Mouse (Mus musculus) MEL (cell line): ENCODE measurements around the gene Ssx2ip. TPM values are rescaled to one million over a fixed set of nuclear protein-coding genes. Genes with fewer than 3 reads are reported as not detected.

Source experiments
- DNase-seq: peaks from one replicate; pipeline ENCODE4 v3.0.0; 2011; ENCODE audit warnings: low read depth, low spot score
- H3K27ac ChIP-seq: 2 replicates; pipeline ENCODE4 v1.5.1; 2012; ENCODE audit warnings: low read depth, mild to moderate bottlenecking, control low read depth, low read length, moderate library complexity; ENCODE audit not compliant: control insufficient read depth
- H3K27me3 ChIP-seq, 2 experiments: fragments of 150-350 bp in 1 of 2; sonication (generic) in 1 of 2; 2 replicates each; pipeline ENCODE4 v1.6.1; 2012; ENCODE audit warnings: low read length in 2 of 2, mild to moderate bottlenecking in 2 of 2, improper control_type of control experiment in 1 of 2, moderate library complexity in 1 of 2; ENCODE audit not compliant: insufficient read depth in 2 of 2, control insufficient read depth in 1 of 2
- H3K36me3 ChIP-seq, 2 experiments: 2 replicates each; pipeline ENCODE4 v1.6.1; 2012 to 2014; ENCODE audit warnings: low read length in 2 of 2, improper control_type of control experiment in 1 of 2, inconsistent platforms in 1 of 2, mild to moderate bottlenecking in 1 of 2; ENCODE audit not compliant: insufficient read depth in 2 of 2, control insufficient read depth in 1 of 2
- H3K4me1 ChIP-seq, 2 experiments: fragments of 150-350 bp in 1 of 2; sonication (generic) in 1 of 2; 2 replicates each; pipeline ENCODE4 v1.6.1; 2012; ENCODE audit warnings: low read length in 2 of 2, improper control_type of control experiment in 1 of 2, mild to moderate bottlenecking in 1 of 2; ENCODE audit not compliant: insufficient read depth in 2 of 2, control insufficient read depth in 1 of 2
- H3K4me3 ChIP-seq, 2 experiments: fragments of 150-350 bp in 1 of 2; sonication (generic) in 1 of 2; 2 replicates each; pipeline ENCODE4 v1.5.1; 2012; ENCODE audit warnings: low read depth in 2 of 2, low read length in 2 of 2, mild to moderate bottlenecking in 2 of 2, moderate library complexity in 2 of 2, control low read depth in 1 of 2, improper control_type of control experiment in 1 of 2; ENCODE audit not compliant: control insufficient read depth in 1 of 2, insufficient read depth in 1 of 2
- H3K79me2 ChIP-seq: 2 replicates; pipeline ENCODE4 v1.6.1; 2012; ENCODE audit warnings: mild to moderate bottlenecking, low read length, moderate library complexity; ENCODE audit not compliant: control insufficient read depth, poor library complexity, insufficient read depth
- H3K9ac ChIP-seq: 2 replicates; pipeline ENCODE4 v1.6.1; 2012; ENCODE audit warnings: low read depth, mild to moderate bottlenecking, control low read depth, low read length, moderate library complexity; ENCODE audit not compliant: control insufficient read depth, poor library complexity, severe bottlenecking
- H3K9me3 ChIP-seq: fragments of 150-350 bp; sonication (generic); replicated peaks from 2 replicates; pipeline ENCODE4 v1.6.1; 2012; ENCODE audit warnings: mild to moderate bottlenecking, low read length, improper control_type of control experiment, moderate library complexity; ENCODE audit not compliant: insufficient read depth
- CHD1 ChIP-seq: IDR thresholded peaks from 2 replicates; pipeline ENCODE4 v1.6.1; 2012; ENCODE audit warnings: low read depth, mild to moderate bottlenecking, inconsistent platforms, low read length, improper control_type of control experiment
- CTCF ChIP-seq, 3 experiments: IDR thresholded peaks in 2 of 3; conservative IDR thresholded peaks in 1 of 3; 2 replicates each; pipeline ENCODE4 v1.5.1; 2011 to 2012; ENCODE audit warnings: low read length in 3 of 3, low read depth in 2 of 3, mild to moderate bottlenecking in 2 of 3, improper control_type of control experiment in 1 of 3, inconsistent platforms in 1 of 3, mixed read lengths in 1 of 3, moderate library complexity in 1 of 3; ENCODE audit not compliant: control insufficient read depth in 1 of 3, insufficient read depth in 1 of 3, poor library complexity in 1 of 3, severe bottlenecking in 1 of 3
- ELF1 ChIP-seq: IDR thresholded peaks from 2 replicates; pipeline ENCODE4 v1.6.1; 2014; ENCODE audit warnings: low read depth, mild to moderate bottlenecking, inconsistent platforms, low read length, improper control_type of control experiment, moderate library complexity
- EP300 ChIP-seq, 2 experiments: IDR thresholded peaks; 2 replicates each; pipeline ENCODE4 v1.6.1; 2011; ENCODE audit warnings: improper control_type of control experiment in 2 of 2, low read length in 2 of 2, low read depth in 1 of 2, mild to moderate bottlenecking in 1 of 2
- ETS1 ChIP-seq: IDR thresholded peaks from 2 replicates; pipeline ENCODE4 v1.6.1; 2012; ENCODE audit warnings: low read depth, mild to moderate bottlenecking, inconsistent platforms, low read length, improper control_type of control experiment, moderate library complexity
- GATA1 ChIP-seq: IDR thresholded peaks from 2 replicates; pipeline ENCODE4 v1.6.1; 2011; ENCODE audit warnings: low read depth, low read length, improper control_type of control experiment
- JUND ChIP-seq: IDR thresholded peaks from 2 replicates; pipeline ENCODE4 v1.6.1; 2011; ENCODE audit warnings: low read depth, mild to moderate bottlenecking, improper control_type of control experiment, low read length
- KAT2A ChIP-seq: conservative IDR thresholded peaks from 2 replicates; pipeline ENCODE4 v1.6.1; 2012; ENCODE audit warnings: low read depth, low read length, improper control_type of control experiment, inconsistent platforms
- MAZ ChIP-seq: IDR thresholded peaks from 2 replicates; pipeline ENCODE4 v1.6.1; 2012; ENCODE audit warnings: low read depth, mild to moderate bottlenecking, inconsistent platforms, low read length, improper control_type of control experiment
- MXI1 ChIP-seq: IDR thresholded peaks from 2 replicates; pipeline ENCODE4 v1.6.1; 2011; ENCODE audit warnings: mild to moderate bottlenecking, low read depth, low read length, improper control_type of control experiment
- POLR2A ChIP-seq, 2 experiments: IDR thresholded peaks; 2 replicates each; pipeline ENCODE4 v1.6.1; 2011 to 2012; ENCODE audit warnings: low read length in 2 of 2, mild to moderate bottlenecking in 2 of 2, control low read depth in 1 of 2, improper control_type of control experiment in 1 of 2, low read depth in 1 of 2, moderate library complexity in 1 of 2; ENCODE audit not compliant: control insufficient read depth in 1 of 2, insufficient read depth in 1 of 2, poor library complexity in 1 of 2
- POLR2AphosphoS2 ChIP-seq: IDR thresholded peaks from 2 replicates; pipeline ENCODE4 v1.6.1; 2011; ENCODE audit warnings: low read length, improper control_type of control experiment
- SIN3A ChIP-seq: IDR thresholded peaks from 2 replicates; pipeline ENCODE4 v1.6.1; 2012; ENCODE audit warnings: low read length, improper control_type of control experiment, inconsistent platforms
- TAL1 ChIP-seq: IDR thresholded peaks from 2 replicates; pipeline ENCODE4 v1.6.1; 2012; ENCODE audit warnings: mild to moderate bottlenecking, inconsistent platforms, low read length, moderate library complexity, mixed read lengths
- UBTF ChIP-seq: IDR thresholded peaks from 2 replicates; pipeline ENCODE4 v1.6.1; 2012; ENCODE audit warnings: low read depth, mild to moderate bottlenecking, inconsistent platforms, low read length, improper control_type of control experiment, moderate library complexity, borderline replicate concordance; ENCODE audit not compliant: insufficient read depth
- USF1 ChIP-seq: IDR thresholded peaks from 2 replicates; pipeline ENCODE4 v1.6.1; 2014; ENCODE audit warnings: low read depth, mild to moderate bottlenecking, inconsistent platforms, low read length, improper control_type of control experiment, moderate library complexity
- ZKSCAN1 ChIP-seq: IDR thresholded peaks from 2 replicates; pipeline ENCODE4 v1.6.1; 2012; ENCODE audit warnings: low read depth, mild to moderate bottlenecking, inconsistent platforms, low read length, improper control_type of control experiment, moderate library complexity
- polyA plus RNA-seq, 2 experiments: library from polyadenylated mRNA; stranded (reverse) in 1 of 2; unstranded in 1 of 2; fragments of >175 nt in 1 of 2; fragments of >200 nt in 1 of 2; gene quantifications; 2 replicates each; pipeline versions ENCODE4 v1.2.1 to v1.2.4; 2012; ENCODE audit warnings: low replicate concordance in 2 of 2, low read depth in 1 of 2; ENCODE audit not compliant: insufficient read length in 2 of 2, insufficient read depth in 1 of 2, missing spikeins in 1 of 2
- total RNA-seq: library from RNA; depleted of rRNA; stranded (reverse); fragments of 300-350 nt; gene quantifications from 2 replicates; pipeline ENCODE4 v1.2.3, GENCODE M21; 2012

Gene Ssx2ip
- total and polyA plus RNA-seq, 3 experiments: 52.1 to 270 (median 70.0) TPM

DNA sequence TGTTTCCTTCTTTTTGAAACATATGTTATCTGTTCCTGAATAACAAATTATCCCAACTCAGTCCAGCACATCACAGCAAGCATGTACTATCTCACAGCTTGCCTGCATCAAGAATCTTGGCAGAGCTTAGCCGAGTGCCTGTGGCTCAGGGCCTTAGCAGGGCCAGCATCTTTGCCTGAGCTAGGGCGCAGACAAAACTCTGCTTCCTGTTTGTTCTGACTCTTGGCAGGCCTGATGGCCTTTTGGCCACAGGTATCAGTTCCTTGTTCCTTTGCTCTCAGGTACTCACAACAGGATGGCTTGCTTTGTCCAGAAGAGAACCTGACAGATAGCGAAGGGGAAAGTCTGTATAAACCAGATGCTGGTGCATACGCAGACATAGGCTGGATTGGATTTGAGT, 9.6 kb downstream of the Ssx2ip start:
- TF ChIP-seq UBTF: no peak
- TF ChIP-seq EP300 (IDR thresholded peaks at IDR 0.05; ENCODE audit: low read depth in 1 of 2, low read length in 2 of 2): no peak
- no peak for TF ChIP-seq MAZ
- TF ChIP-seq POLR2AphosphoS2: no peak
- no peak for TF ChIP-seq USF1
- no peak for TF ChIP-seq ELF1
- no peak for TF ChIP-seq TAL1
- no peak for TF ChIP-seq JUND
- TF ChIP-seq CTCF (IDR thresholded peaks at IDR 0.05 in 2 of 3, conservative IDR thresholded peaks at IDR 0.05 in 1 of 3; ENCODE audit: control insufficient read depth in 1 of 3, insufficient read depth in 1 of 3, low read depth in 2 of 3, low read length in 3 of 3, poor library complexity in 1 of 3, severe bottlenecking in 1 of 3): no peak
- no peak for TF ChIP-seq GATA1
- no peak for TF ChIP-seq KAT2A
- TF ChIP-seq SIN3A: no peak
- Histone ChIP-seq H3K36me3 (peaks cover 6 to 34% of the 10 kb centered on the region in 2 experiments), H3K4me1 (peaks cover 20 to 26% of the 10 kb centered on the region in 2 experiments), H3K9ac (no peak overlapping the region), H3K79me2 (peaks cover 49% of the 10 kb centered on the region), H3K9me3 (no peaks in the 10 kb centered on the region), H3K27ac (no peak overlapping the region), H3K4me3 (no peak overlapping the region), H3K27me3 (no peaks in the 10 kb centered on the region)
- no peak for DNase-seq

- peaks cover 44% of the 10 kb centered on the region for H3K79me2 ChIP-seq
- H3K9ac ChIP-seq: no peak overlapping the region
- H3K27ac ChIP-seq: no peak overlapping the region
- H3K36me3 ChIP-seq: peaks cover 6 to 37% of the 10 kb centered on the region in 2 experiments
- H3K4me1 ChIP-seq: peaks cover 20 to 32% of the 10 kb centered on the region in 2 experiments
- TF ChIP-seq GATA1 (no peak), MXI1 (no peak), ZKSCAN1 (no peak), ETS1 (no peak), CHD1 (no peak), SIN3A (no peak), POLR2A (IDR thresholded peaks at IDR 0.05; ENCODE audit: control insufficient read depth in 1 of 2, insufficient read depth in 1 of 2, low read depth in 1 of 2, low read length in 2 of 2, poor library complexity in 1 of 2) (no peak)
- no peak overlapping the region for H3K4me3 ChIP-seq
- no peaks in the 10 kb centered on the region for H3K9me3 ChIP-seq
- no peaks in the 10 kb centered on the region for H3K27me3 ChIP-seq
- DNase-seq: no peak
Observed at GRCm38 (mm10) chr3:146414555-146414954, 10.1 kb downstream of the Ssx2ip start.
